Mouse (Mus musculus): ENCODE measurements around the gene Gramd2. TPM values are rescaled to one million over a fixed set of nuclear protein-coding genes. Genes with fewer than 3 reads are reported as not detected.
A peak's percentile ranks its signal among the peaks of the same experiment; 100 is the strongest.
"Not testable (repeated sequence)": the region's sequence is repeated elsewhere in the genome, so short reads cannot be mapped to it uniquely, and the experiment has no call there.

The Gramd2 gene
- polyA plus RNA-seq, 1 experiment from 2014 or later, result 5.4 TPM

- 0 out of 2 replicates have a peak, but pooled peaks cover 4% of the 10 kb centered on the region for H3K4me1 ChIP-seq (ENCODE audit: control insufficient read depth, insufficient read depth, low read length)
- no peak overlapping the region for H3K9ac ChIP-seq (ENCODE audit: low read depth, low read length)
- H3K27ac ChIP-seq (replicated peaks; ENCODE audit: low read depth, low read length), result no peak overlapping the region
- no peak overlapping the region for H3K4me2 ChIP-seq (ENCODE audit: low read depth, low read length)
- no peaks in the 10 kb centered on the region for H3K36me3 ChIP-seq (ENCODE audit: control insufficient read depth, insufficient read depth, low read length)
- H3K4me3 ChIP-seq (ENCODE audit: low read depth, low read length), result no peak overlapping the region
- no peaks in the 10 kb centered on the region for H3K9me3 ChIP-seq (ENCODE audit: control insufficient read depth, low read length)
- WGBS, result 50% methylated on average over 2 of the region's 2 CpGs
- ATAC-seq (ENCODE audit: low read depth), result no peak
- H3K27me3 ChIP-seq (replicated peaks; ENCODE audit: control insufficient read depth, insufficient read depth, low read length), result no peaks in the 10 kb centered on the region
- DNase-seq (ENCODE audit: low spot score), result no peak
Measured at GRCm38 (mm10) chr9:59755199-59755598, 75.3 kb downstream of the Gramd2 start.

DNA sequence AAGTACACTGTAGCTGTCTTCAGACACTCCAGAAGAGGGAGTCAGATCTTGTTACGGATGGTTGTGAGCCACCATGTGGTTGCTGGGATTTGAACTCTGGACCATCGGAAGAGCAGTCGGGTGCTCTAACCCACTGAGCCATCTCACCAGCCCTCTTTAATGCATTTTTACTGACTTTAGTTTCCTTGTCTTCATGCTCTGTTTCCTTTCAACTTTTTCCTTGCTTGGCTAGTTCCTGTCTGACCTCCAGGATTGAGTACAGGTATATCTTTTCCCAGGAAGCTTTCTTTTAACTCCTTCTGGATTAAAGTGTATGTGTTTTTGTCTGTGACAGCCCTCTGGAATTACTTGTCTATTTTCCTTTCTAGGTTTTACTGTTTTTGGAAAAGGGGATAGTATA, 77.1 kb downstream of the Gramd2 start:
- not testable (repeated sequence) for H3K27me3 ChIP-seq (replicated peaks; ENCODE audit: control insufficient read depth, insufficient read depth, low read length); H3K27ac ChIP-seq (replicated peaks; ENCODE audit: low read depth, low read length); H3K9ac ChIP-seq (ENCODE audit: low read depth, low read length); ATAC-seq (ENCODE audit: low read depth); H3K36me3 ChIP-seq (ENCODE audit: control insufficient read depth, insufficient read depth, low read length); H3K4me2 ChIP-seq (ENCODE audit: low read depth, low read length); H3K4me3 ChIP-seq (ENCODE audit: low read depth, low read length); DNase-seq (ENCODE audit: low spot score); H3K9me3 ChIP-seq (ENCODE audit: control insufficient read depth, low read length); H3K4me1 ChIP-seq (ENCODE audit: control insufficient read depth, insufficient read depth, low read length)
- WGBS, result 93% methylated on average over 2 of the region's 3 CpGs

GRCm38 (mm10) chr9:59760515-59760914, 80.6 kb downstream of the Gramd2 start:
- Histone ChIP-seq H3K27ac (replicated peaks; ENCODE audit: low read depth, low read length) (no peak overlapping the region), H3K36me3 (ENCODE audit: control insufficient read depth, insufficient read depth, low read length) (no peaks in the 10 kb centered on the region), H3K27me3 (replicated peaks; ENCODE audit: control insufficient read depth, insufficient read depth, low read length) (no peaks in the 10 kb centered on the region), H3K4me3 (ENCODE audit: low read depth, low read length) (no peak overlapping the region), H3K9me3 (ENCODE audit: control insufficient read depth, low read length) (no peaks in the 10 kb centered on the region), H3K4me1 (ENCODE audit: control insufficient read depth, insufficient read depth, low read length) (no peaks in the 10 kb centered on the region), H3K4me2 (ENCODE audit: low read depth, low read length) (no peak overlapping the region), H3K9ac (ENCODE audit: low read depth, low read length) (no peak overlapping the region)
- DNase-seq (ENCODE audit: low spot score) (peak; percentile 7), ATAC-seq (ENCODE audit: low read depth) (no peak)
- 70% methylated on average over 3 of the region's 3 CpGs for WGBS

- not testable (repeated sequence) for DNase-seq (ENCODE audit: low spot score); H3K4me3 ChIP-seq (ENCODE audit: low read depth, low read length); H3K36me3 ChIP-seq (ENCODE audit: control insufficient read depth, insufficient read depth, low read length); ATAC-seq (ENCODE audit: low read depth); H3K27me3 ChIP-seq (replicated peaks; ENCODE audit: control insufficient read depth, insufficient read depth, low read length); H3K27ac ChIP-seq (replicated peaks; ENCODE audit: low read depth, low read length); H3K9ac ChIP-seq (ENCODE audit: low read depth, low read length); H3K9me3 ChIP-seq (ENCODE audit: control insufficient read depth, low read length); H3K4me1 ChIP-seq (ENCODE audit: control insufficient read depth, insufficient read depth, low read length); H3K4me2 ChIP-seq (ENCODE audit: low read depth, low read length)
- 91% methylated on average over 11 of the region's 13 CpGs for WGBS
Measured at GRCm38 (mm10) chr9:59766966-59767461, 87.1 kb downstream of the Gramd2 start.

Other genes starting within 250 kb of the Gramd2 start
- 15.5 and 16.7 TPM in 2 replicates for gene Arih1, start 193.5 kb upstream of the Gramd2 start, polyA plus RNA-seq (2014; fragmentation: Nextera tagmentation; extraction: Ambion mirVana)
- 101 and 107 TPM in 2 replicates for gene Hexa, start 140.6 kb upstream of the Gramd2 start, polyA plus RNA-seq (2014; fragmentation: Nextera tagmentation; extraction: Ambion mirVana)
- gene Tmem202, start 140.3 kb upstream of the Gramd2 start, polyA plus RNA-seq (2014; fragmentation: Nextera tagmentation; extraction: Ambion mirVana), result 0.15 and 0.64 TPM in 2 replicates
- gene Celf6, start 102.2 kb upstream of the Gramd2 start, polyA plus RNA-seq (2014; fragmentation: Nextera tagmentation; extraction: Ambion mirVana), result 0.93 and 0.96 TPM in 2 replicates
- gene Parp6, start 62.9 kb upstream of the Gramd2 start, polyA plus RNA-seq (2014; fragmentation: Nextera tagmentation; extraction: Ambion mirVana), result 29.1 and 32.2 TPM in 2 replicates
- gene Pkm, start 23.8 kb upstream of the Gramd2 start, polyA plus RNA-seq (2014; fragmentation: Nextera tagmentation; extraction: Ambion mirVana), result 1,005 and 1,158 TPM in 2 replicates
- gene Senp8, start 70.6 kb downstream of the Gramd2 start, polyA plus RNA-seq (2014; fragmentation: Nextera tagmentation; extraction: Ambion mirVana), result 10.0 and 12.3 TPM in 2 replicates
- 18.3 and 19.4 TPM in 2 replicates for gene Myo9a, start 70.8 kb downstream of the Gramd2 start, polyA plus RNA-seq (2014; fragmentation: Nextera tagmentation; extraction: Ambion mirVana)

Data from embryonic facial prominence, embryonic 14.5 days (tissue).